ENCODE assay signal across 18 mouse cellular contexts in genomic region chr3:59304944-59305343, GRCm38 (mm10).
"Had no signal": no experiment of that assay in that cellular context is flagged by ENCODE, and none has a peak within 500 bp of the region (broad histone marks: within the 10 kb centered on the region; RNA-seq: fewer than 3 reads in every experiment).

No protein-coding gene starts in this region.

- DNase-seq: liver, postnatal 0 days; lung, adult 2 months; lung, postnatal 10 days; retina, postnatal 1 day; right cerebral cortex, adult 18-20 months; right cerebral cortex, postnatal 25 days; right cerebral cortex, postnatal 4 days; spleen, adult 18-20 months; thymus, adult 18-20 months; thymus, postnatal 14 days; thymus, postnatal 36 days had no signal

- H3K9ac ChIP-seq: liver, postnatal 0 days; lung, embryonic 15.5 days; midbrain, embryonic 13.5 days; midbrain, embryonic 15.5 days; neural tube, embryonic 12.5 days had no signal

- H3K36me3 ChIP-seq: lung, embryonic 15.5 days; midbrain, embryonic 13.5 days; midbrain, embryonic 15.5 days; neural tube, embryonic 12.5 days had no signal

- H3K4me3 ChIP-seq: lung, embryonic 15.5 days; megakaryocyte, embryonic 14.5 days; midbrain, embryonic 13.5 days; midbrain, embryonic 15.5 days; neural tube, embryonic 12.5 days had no signal

- ATAC-seq: liver, postnatal 0 days; midbrain, embryonic 13.5 days; midbrain, embryonic 15.5 days had no signal

- H3K27ac ChIP-seq: lung, embryonic 15.5 days; macrophage; midbrain, embryonic 13.5 days; midbrain, embryonic 15.5 days; neural tube, embryonic 12.5 days had no signal

- H3K4me2 ChIP-seq: lung, embryonic 15.5 days; midbrain, embryonic 11.5 days; midbrain, embryonic 13.5 days; midbrain, embryonic 15.5 days; neural tube, embryonic 12.5 days had no signal

- H3K27me3 ChIP-seq: lung, embryonic 15.5 days; megakaryocyte, embryonic 14.5 days; midbrain, embryonic 13.5 days; midbrain, embryonic 15.5 days; neural tube, embryonic 12.5 days had no signal

- H3K4me1 ChIP-seq: lung, embryonic 15.5 days; megakaryocyte, embryonic 14.5 days; midbrain, embryonic 13.5 days; midbrain, embryonic 15.5 days; neural tube, embryonic 12.5 days had no signal

- H3K9me3 ChIP-seq: lung, embryonic 15.5 days; megakaryocyte, embryonic 14.5 days; midbrain, embryonic 13.5 days; midbrain, embryonic 15.5 days; neural tube, embryonic 12.5 days had no signal
